ENCODE assay signal across 16 mouse cellular contexts in the genomic region with DNA sequence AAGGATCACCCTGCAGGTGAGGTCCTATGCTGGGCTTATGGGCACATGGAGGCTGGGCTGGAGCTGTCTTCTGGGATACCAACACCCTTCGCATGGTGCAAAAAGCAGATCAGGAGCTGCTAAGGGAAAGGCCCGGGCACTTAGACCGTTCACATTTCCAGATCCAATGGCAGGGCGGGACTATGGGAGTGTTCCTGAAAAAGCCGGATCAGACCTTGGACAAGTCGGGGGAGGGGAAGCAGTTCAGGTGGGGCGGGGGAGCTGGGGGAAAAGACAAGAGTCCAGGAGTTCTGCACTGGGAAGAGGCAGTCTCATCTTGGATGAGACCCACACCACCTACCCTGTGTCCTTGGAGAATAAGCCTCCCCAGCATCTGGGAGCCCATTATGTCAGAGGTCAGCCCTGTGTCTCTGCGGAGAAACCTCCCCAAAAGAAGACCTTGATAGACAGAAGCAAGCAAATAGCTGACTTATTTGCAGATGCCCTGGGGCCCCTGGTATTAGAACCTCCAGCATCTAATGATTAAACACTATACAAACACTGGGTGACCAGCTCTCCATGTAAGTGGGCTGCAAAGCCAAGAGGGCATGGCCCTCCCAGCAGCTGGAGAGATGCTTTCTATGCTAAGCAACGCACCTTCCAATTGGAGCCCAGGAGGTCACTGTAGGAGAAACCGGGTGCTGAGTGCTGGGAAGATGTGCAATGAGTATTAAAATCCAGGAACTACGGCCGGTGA.
DNase-seq lines count a peak whose midpoint lies in the region; ATAC-seq and TF ChIP-seq lines count a peak whose summit lies in the region.
"Had no signal": no experiment of that assay in that cellular context is flagged by ENCODE, and none has a peak within 500 bp of the region (broad histone marks: within the 10 kb centered on the region; RNA-seq: fewer than 3 reads in every experiment).

No protein-coding gene starts in this region.

- H3K4me1 ChIP-seq in heart, embryonic 11.5 days (ENCODE audit: control insufficient read depth, insufficient read depth, low read length) = peaks cover 45% of the 10 kb centered on the region
- peaks cover 9% of the 10 kb centered on the region for H3K4me1 ChIP-seq in stomach, embryonic 16.5 days (ENCODE audit: control insufficient read depth, insufficient read depth, low read length)

- no peak for ATAC-seq in heart, embryonic 11.5 days (replicated peaks; ENCODE audit: insufficient number of reproducible peaks, low FRiP score, low TSS enrichment)
- ATAC-seq in stomach, embryonic 16.5 days (ENCODE audit: insufficient read depth, low FRiP score) = 0 out of 2 replicates have a peak, but pooled peaks have one; percentile 27

- intact Hi-C loops in left cerebral cortex, adult 2 months (cut with DNase I) = no loop called here

- peak overlapping the region; percentile 39; the same call in 1 of the 2 replicates for H3K9ac ChIP-seq in heart, embryonic 11.5 days (ENCODE audit: low read depth, low read length)
- no peak overlapping the region for H3K9ac ChIP-seq in stomach, embryonic 16.5 days (ENCODE audit: low read length)

- no peaks in the 10 kb centered on the region for H3K27me3 ChIP-seq in heart, embryonic 11.5 days (ENCODE audit: control insufficient read depth, insufficient read depth, low read length)
- H3K27me3 ChIP-seq in stomach, embryonic 16.5 days (ENCODE audit: control insufficient read depth, insufficient read depth, low read length) = no peaks in the 10 kb centered on the region

- DNase-seq in heart, adult 18-20 months = no peak
- no peak for DNase-seq in left cerebral cortex, adult 2 months (ENCODE audit: extremely low spot score in 1 of 2, low spot score in 2 of 2)
- DNase-seq in left cerebral cortex, adult 9 months (ENCODE audit: low spot score in 2 of 2) = no peak
- peak; percentile 30 for DNase-seq in liver
- DNase-seq in frontal cortex, adult 2 months (ENCODE audit: extremely low spot score in 1 of 2, low spot score in 1 of 2) = no peak
- DNase-seq in layer of hippocampus, adult 2 months (ENCODE audit: low spot score in 2 of 2) = no peak
- DNase-seq: adrenal gland, postnatal 14 days; cerebellum, adult 9-10 months; gastrocnemius, postnatal 36 days; heart, postnatal 36 days; right cerebral cortex, postnatal 4 days; thymus, postnatal 36 days had no signal

- H3K4me3 ChIP-seq in heart, embryonic 11.5 days (ENCODE audit: low read depth, low read length) = no peak overlapping the region
- no peak overlapping the region for H3K4me3 ChIP-seq in left cerebral cortex, adult 2 months
- no peak overlapping the region for H3K4me3 ChIP-seq in stomach, embryonic 16.5 days (replicated peaks; ENCODE audit: low read length)
- H3K4me3 ChIP-seq in layer of hippocampus, adult 2 months = no peak overlapping the region
- H3K4me3 ChIP-seq: limb, embryonic 10.5 days; midbrain, embryonic 10.5 days had no signal

- no peak for TF ChIP-seq CTCF in left cerebral cortex, adult 2 months (IDR thresholded peaks at IDR 0.05)
- TF ChIP-seq CTCF in layer of hippocampus, adult 2 months (conservative IDR thresholded peaks at IDR 0.05) = no peak

- H3K36me3 ChIP-seq in heart, embryonic 11.5 days (ENCODE audit: control insufficient read depth, insufficient read depth, low read length) = no peaks in the 10 kb centered on the region
- H3K36me3 ChIP-seq in stomach, embryonic 16.5 days (ENCODE audit: control insufficient read depth, insufficient read depth, low read length) = no peaks in the 10 kb centered on the region
- H3K36me3 ChIP-seq: limb, embryonic 10.5 days had no signal

- H3K27ac ChIP-seq in heart, embryonic 11.5 days (ENCODE audit: low read depth, low read length) = 0 out of 2 replicates have a peak overlapping the region, but pooled peaks have one; percentile 15
- H3K27ac ChIP-seq in left cerebral cortex, adult 2 months = peak overlapping the region; percentile 55
- H3K27ac ChIP-seq in stomach, embryonic 16.5 days (ENCODE audit: low read length) = no peak overlapping the region
- no peak overlapping the region for H3K27ac ChIP-seq in layer of hippocampus, adult 2 months

- no peak overlapping the region for H3K4me2 ChIP-seq in heart, embryonic 11.5 days
- no peak overlapping the region for H3K4me2 ChIP-seq in stomach, embryonic 16.5 days (ENCODE audit: low read depth, low read length)

- 75% methylated on average over 11 of the region's 12 CpGs for WGBS in heart, embryonic 11.5 days (ENCODE audit: insufficient replicate concordance)
- WGBS in stomach, embryonic 16.5 days = 50% methylated on average over 12 of the region's 12 CpGs

- H3K9me3 ChIP-seq in heart, embryonic 11.5 days (replicated peaks; ENCODE audit: control insufficient read depth, low read length) = no peaks in the 10 kb centered on the region
- H3K9me3 ChIP-seq in stomach, embryonic 16.5 days (replicated peaks; ENCODE audit: control insufficient read depth, low read length) = no peaks in the 10 kb centered on the region
- H3K9me3 ChIP-seq: limb, embryonic 10.5 days; midbrain, embryonic 10.5 days had no signal

Comparison
In these comparisons a context has a peak if more than half of its experiments do, and no peak if none do; other contexts are left out.
1. H3K27ac ChIP-seq: peak in heart, embryonic 11.5 days (single experiment) and left cerebral cortex, adult 2 months (single experiment); none in stomach, embryonic 16.5 days (single experiment) and layer of hippocampus, adult 2 months (single experiment).